Mouse (Mus musculus): ENCODE measurements at regions not wholly inside any gene's neighbourhood (a gene's known extent, or its start where the extent isn't known, plus 50 kb on each side); places are given as distances from the start of the nearest gene placed in this dataset.

- Histone ChIP-seq H3K9me3 (no peaks in the 10 kb centered on the region), H3K4me2 (peak overlapping the region; percentile 10; the same call in 1 of the 2 replicates), H3K4me1 (replicated peaks) (no peaks in the 10 kb centered on the region), H3K9ac (no peak overlapping the region), H3K27ac (peak overlapping the region; percentile 35; the same call in 1 of the 2 replicates), H3K27me3 (no peaks in the 10 kb centered on the region), H3K36me3 (no peaks in the 10 kb centered on the region), H3K4me3 (no peak overlapping the region)
- WGBS, result 72% methylated on average over 10 of the region's 10 CpGs
- ATAC-seq (ENCODE audit: low FRiP score), result peak; percentile 77; the same call in 1 of the 2 replicates
These were observed 152.9 kb upstream of the 1700066M21Rik start for GRCm38 (mm10) chr1:57224425-57225104.

GRCm38 (mm10) chr1:57243607-57244408 is 133.6 kb upstream of the 1700066M21Rik start:
- Histone ChIP-seq H3K27me3 (no peaks in the 10 kb centered on the region), H3K4me3 (no peak overlapping the region), H3K9me3 (no peaks in the 10 kb centered on the region), H3K9ac (no peak overlapping the region), H3K4me2 (no peak overlapping the region), H3K4me1 (replicated peaks) (no peaks in the 10 kb centered on the region), H3K27ac (no peak overlapping the region), H3K36me3 (no peaks in the 10 kb centered on the region)
- WGBS, result 21% methylated on average over 6 of the region's 6 CpGs
- ATAC-seq (ENCODE audit: low FRiP score), result no peak

GRCm38 (mm10) chr1:57259626-57260025 is 117.8 kb upstream of the 1700066M21Rik start:
- no peak; the same call in 1 of the 2 replicates for ATAC-seq (ENCODE audit: low FRiP score)
- no peaks in the 10 kb centered on the region for H3K27me3 ChIP-seq
- no peak overlapping the region for H3K4me2 ChIP-seq
- H3K9me3 ChIP-seq, result no peaks in the 10 kb centered on the region
- no peak overlapping the region for H3K4me3 ChIP-seq
- no peak overlapping the region for H3K27ac ChIP-seq
- H3K4me1 ChIP-seq (replicated peaks), result no peaks in the 10 kb centered on the region
- 52% methylated on average over 7 of the region's 7 CpGs for WGBS
- no peak overlapping the region for H3K9ac ChIP-seq
- H3K36me3 ChIP-seq, result no peaks in the 10 kb centered on the region

GRCm38 (mm10) chr1:57265012-57265760 is 112.2 kb upstream of the 1700066M21Rik start:
- no peak overlapping the region for H3K4me2 ChIP-seq
- no peaks in the 10 kb centered on the region for H3K9me3 ChIP-seq
- no peak overlapping the region for H3K27ac ChIP-seq
- peaks cover 3% of the 10 kb centered on the region for H3K27me3 ChIP-seq
- ATAC-seq (ENCODE audit: low FRiP score), result no peak
- WGBS, result 40% methylated on average over 12 of the region's 12 CpGs
- no peak overlapping the region for H3K9ac ChIP-seq
- H3K36me3 ChIP-seq, result no peaks in the 10 kb centered on the region
- no peak overlapping the region for H3K4me3 ChIP-seq
- 0 out of 2 replicates have a peak, but pooled peaks cover 9% of the 10 kb centered on the region for H3K4me1 ChIP-seq (replicated peaks)

- Histone ChIP-seq H3K4me3 (no peak overlapping the region), H3K27ac (no peak overlapping the region), H3K4me2 (no peak overlapping the region), H3K9ac (no peak overlapping the region), H3K36me3 (no peaks in the 10 kb centered on the region), H3K27me3 (peaks cover 3% of the 10 kb centered on the region), H3K4me1 (replicated peaks) (0 out of 2 replicates have a peak, but pooled peaks cover 9% of the 10 kb centered on the region), H3K9me3 (no peaks in the 10 kb centered on the region)
- ATAC-seq (ENCODE audit: low FRiP score), result peak; percentile 38; the same call in 1 of the 2 replicates
- WGBS, result 40% methylated on average over 4 of the region's 4 CpGs
These were observed 110.7 kb upstream of the 1700066M21Rik start for GRCm38 (mm10) chr1:57266695-57267094.

- H3K4me3 ChIP-seq, result no peak overlapping the region
- no peaks in the 10 kb centered on the region for H3K36me3 ChIP-seq
- WGBS, result 68% methylated on average over 2 of the region's 2 CpGs
- no peak for ATAC-seq (ENCODE audit: low FRiP score)
- H3K4me1 ChIP-seq (replicated peaks), result 0 out of 2 replicates have a peak, but pooled peaks cover 9% of the 10 kb centered on the region
- H3K27ac ChIP-seq, result no peak overlapping the region
- H3K4me2 ChIP-seq, result no peak overlapping the region
- H3K9ac ChIP-seq, result no peak overlapping the region
- peaks cover 3% of the 10 kb centered on the region for H3K27me3 ChIP-seq
- H3K9me3 ChIP-seq, result no peaks in the 10 kb centered on the region
These were observed 109.6 kb upstream of the 1700066M21Rik start for GRCm38 (mm10) chr1:57267851-57268250.

GRCm38 (mm10) chr1:57269679-57270354 is 107.6 kb upstream of the 1700066M21Rik start:
- Histone ChIP-seq H3K27ac (no peak overlapping the region), H3K27me3 (peaks cover 3% of the 10 kb centered on the region), H3K36me3 (no peaks in the 10 kb centered on the region), H3K9ac (no peak overlapping the region), H3K9me3 (no peaks in the 10 kb centered on the region), H3K4me2 (no peak overlapping the region), H3K4me1 (replicated peaks) (0 out of 2 replicates have a peak, but pooled peaks cover 9% of the 10 kb centered on the region), H3K4me3 (no peak overlapping the region)
- peak; percentile 75; the same call in 1 of the 2 replicates for ATAC-seq (ENCODE audit: low FRiP score)
- 54% methylated on average over 13 of the region's 13 CpGs for WGBS

- H3K36me3 ChIP-seq, result no peaks in the 10 kb centered on the region
- H3K27me3 ChIP-seq, result peaks cover 3% of the 10 kb centered on the region
- no peak overlapping the region for H3K4me3 ChIP-seq
- no peaks in the 10 kb centered on the region for H3K9me3 ChIP-seq
- 84% methylated on average over 5 of the region's 5 CpGs for WGBS
- no peak overlapping the region for H3K9ac ChIP-seq
- ATAC-seq (ENCODE audit: low FRiP score), result no peak
- no peak overlapping the region for H3K4me2 ChIP-seq
- H3K27ac ChIP-seq, result no peak overlapping the region
- H3K4me1 ChIP-seq (replicated peaks), result 0 out of 2 replicates have a peak, but pooled peaks cover 3% of the 10 kb centered on the region
These were observed 104.8 kb upstream of the 1700066M21Rik start for GRCm38 (mm10) chr1:57272593-57272992.

GRCm38 (mm10) chr1:57281549-57281948 is 95.9 kb upstream of the 1700066M21Rik start:
- no peak overlapping the region for H3K9ac ChIP-seq
- ATAC-seq (ENCODE audit: low FRiP score), result no peak
- no peaks in the 10 kb centered on the region for H3K36me3 ChIP-seq
- WGBS, result 80% methylated on average over 3 of the region's 3 CpGs
- no peak overlapping the region for H3K4me2 ChIP-seq
- no peaks in the 10 kb centered on the region for H3K9me3 ChIP-seq
- no peak overlapping the region for H3K4me3 ChIP-seq
- H3K4me1 ChIP-seq (replicated peaks), result no peaks in the 10 kb centered on the region
- no peaks in the 10 kb centered on the region for H3K27me3 ChIP-seq
- no peak overlapping the region for H3K27ac ChIP-seq

- Histone ChIP-seq H3K9ac (no peak overlapping the region), H3K27me3 (no peaks in the 10 kb centered on the region), H3K9me3 (no peaks in the 10 kb centered on the region), H3K4me3 (no peak overlapping the region), H3K36me3 (no peaks in the 10 kb centered on the region), H3K4me2 (no peak overlapping the region), H3K27ac (no peak overlapping the region), H3K4me1 (replicated peaks) (no peaks in the 10 kb centered on the region)
- ATAC-seq (ENCODE audit: low FRiP score), result no peak
- 92% methylated on average over 1 of the region's 1 CpGs for WGBS
These were observed 81.2 kb upstream of the 1700066M21Rik start for GRCm38 (mm10) chr1:57296186-57296585.

GRCm38 (mm10) chr1:57298557-57298956 is 78.9 kb upstream of the 1700066M21Rik start:
- Histone ChIP-seq H3K4me3 (no peak overlapping the region), H3K4me2 (no peak overlapping the region), H3K9ac (no peak overlapping the region), H3K27ac (no peak overlapping the region), H3K36me3 (no peaks in the 10 kb centered on the region), H3K4me1 (replicated peaks) (no peaks in the 10 kb centered on the region), H3K9me3 (no peaks in the 10 kb centered on the region), H3K27me3 (no peaks in the 10 kb centered on the region)
- WGBS, result 88% methylated on average over 5 of the region's 5 CpGs
- no peak for ATAC-seq (ENCODE audit: low FRiP score)

Data from hindbrain, embryonic 13.5 days (tissue).